Mouse (Mus musculus): Measurements from ENCODE around the gene Fmn2.

Fmn2 gene

DNA sequence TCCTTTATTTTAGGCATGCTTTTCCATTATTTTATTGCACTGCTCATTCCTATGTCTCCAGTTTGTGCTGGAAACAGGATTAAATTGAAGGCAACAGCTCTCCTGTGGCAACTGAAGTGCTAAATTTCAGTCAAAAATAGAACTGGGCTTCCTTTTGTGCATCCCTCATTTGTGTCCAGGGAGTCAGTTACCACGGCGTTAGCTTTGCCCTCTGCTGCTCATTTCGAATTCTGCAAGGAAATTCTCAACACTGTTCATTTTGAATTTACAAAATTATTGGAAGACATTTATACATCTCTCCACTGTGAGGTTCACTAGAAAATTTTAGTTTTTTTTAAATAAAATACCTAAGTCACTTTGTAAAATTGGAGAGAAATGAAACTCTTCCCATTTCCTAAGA is 53.8 kb downstream of the Fmn2 start:
- no peak for DNase-seq (ENCODE audit: low read depth in 1 of 2, low spot score in 2 of 2)

DNA sequence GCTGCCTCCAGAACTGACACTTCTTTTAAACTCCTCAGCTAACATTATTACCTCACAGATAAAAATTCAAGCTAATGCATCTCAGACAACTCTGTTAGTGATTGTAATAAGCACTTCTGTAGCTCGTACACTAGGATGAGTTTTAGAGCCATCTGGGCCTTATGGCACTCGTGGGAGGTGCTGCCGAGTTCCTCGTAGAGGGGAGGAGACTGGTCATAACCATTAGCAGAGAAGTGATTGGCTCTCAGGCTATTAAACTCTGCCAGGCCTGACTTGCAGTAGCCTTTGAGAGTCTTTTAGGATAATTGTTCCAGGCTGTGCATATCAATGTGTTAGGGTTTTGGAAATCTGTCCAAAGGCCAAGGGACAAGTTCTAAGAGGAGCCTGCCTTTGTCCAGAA is 55.6 kb downstream of the Fmn2 start:
- no peak for DNase-seq (ENCODE audit: low read depth in 1 of 2, low spot score in 2 of 2)

DNA sequence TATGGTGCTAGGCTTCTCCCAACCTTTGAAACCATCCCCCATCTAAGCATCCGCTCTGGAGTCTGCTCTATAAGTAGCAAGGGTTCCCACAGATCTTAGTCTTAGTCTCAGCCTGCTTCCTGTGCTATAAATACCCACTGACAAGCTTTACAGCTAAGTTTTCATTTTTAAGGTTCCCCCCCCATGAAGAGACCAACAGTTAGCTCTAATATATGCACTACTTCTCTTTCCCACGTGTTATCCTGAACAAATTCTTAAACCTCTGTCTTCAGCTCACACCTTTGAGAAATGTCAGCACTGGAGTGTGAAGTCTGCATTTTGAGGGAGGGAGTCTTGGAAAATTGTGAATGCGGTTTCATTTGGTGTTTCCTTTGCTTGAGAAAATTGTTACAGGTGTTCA is 56.2 kb downstream of the Fmn2 start:
- DNase-seq (ENCODE audit: low read depth in 1 of 2, low spot score in 2 of 2) = no peak

- DNase-seq (ENCODE audit: low read depth in 1 of 2, low spot score in 2 of 2) = no peak
Observed at GRCm38 (mm10) chr1:174558488-174558887, 56.9 kb downstream of the Fmn2 start.

DNA sequence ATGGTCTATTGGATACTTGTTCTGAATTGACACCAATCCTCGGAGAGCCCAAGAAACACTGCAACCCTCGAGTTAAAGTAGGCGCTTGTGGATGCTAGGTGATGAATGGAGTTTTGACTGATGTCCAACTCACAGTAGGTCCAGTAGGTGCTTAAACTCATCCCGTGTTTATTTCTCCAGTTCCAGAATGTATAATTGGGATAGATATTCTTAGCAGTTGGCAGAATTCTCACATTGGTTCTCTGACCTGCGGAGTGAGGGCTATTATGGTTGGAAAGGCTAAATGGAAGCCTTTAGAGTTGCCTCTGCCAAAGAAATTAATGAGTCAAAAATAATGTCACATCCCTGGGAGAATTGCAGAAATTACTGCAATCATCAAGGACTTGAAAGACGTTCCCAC is 62.9 kb downstream of the Fmn2 start:
- no peak for DNase-seq (ENCODE audit: low read depth in 1 of 2, low spot score in 2 of 2)

GRCm38 (mm10) chr1:174568609-174569008 is 67.0 kb downstream of the Fmn2 start:
- DNase-seq (ENCODE audit: low read depth in 1 of 2, low spot score in 2 of 2) = no peak

GRCm38 (mm10) chr1:174592420-174592980 is 90.9 kb downstream of the Fmn2 start:
- no peak for DNase-seq (ENCODE audit: low read depth in 1 of 2, low spot score in 2 of 2)

- no peak for DNase-seq (ENCODE audit: low read depth in 1 of 2, low spot score in 2 of 2)
Observed at GRCm38 (mm10) chr1:174594989-174595388, 93.4 kb downstream of the Fmn2 start.

- DNase-seq (ENCODE audit: low read depth in 1 of 2, low spot score in 2 of 2) = no peak
Observed at GRCm38 (mm10) chr1:174597495-174597894, 95.9 kb downstream of the Fmn2 start.

DNA sequence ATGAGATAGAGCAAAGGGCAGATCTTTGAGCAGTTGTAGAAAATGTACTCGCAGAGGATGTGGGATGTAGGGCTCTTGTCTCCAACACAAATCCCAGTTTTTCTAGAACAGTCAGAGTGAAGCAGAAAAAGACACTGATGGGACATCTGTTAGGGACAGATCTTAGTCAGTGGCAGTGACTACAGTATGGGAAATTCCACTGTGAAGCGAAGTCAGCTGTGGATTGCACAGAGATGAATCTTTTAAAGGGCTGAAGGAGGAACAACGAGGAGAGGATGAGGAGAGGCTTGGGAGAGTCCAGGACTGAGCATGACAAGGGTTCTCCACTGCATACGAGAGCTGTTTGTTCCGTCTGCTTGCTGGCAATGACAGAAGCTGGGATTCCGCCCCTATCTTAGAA is 96.6 kb downstream of the Fmn2 start:
- DNase-seq (ENCODE audit: low read depth in 1 of 2, low spot score in 2 of 2) = no peak

DNA sequence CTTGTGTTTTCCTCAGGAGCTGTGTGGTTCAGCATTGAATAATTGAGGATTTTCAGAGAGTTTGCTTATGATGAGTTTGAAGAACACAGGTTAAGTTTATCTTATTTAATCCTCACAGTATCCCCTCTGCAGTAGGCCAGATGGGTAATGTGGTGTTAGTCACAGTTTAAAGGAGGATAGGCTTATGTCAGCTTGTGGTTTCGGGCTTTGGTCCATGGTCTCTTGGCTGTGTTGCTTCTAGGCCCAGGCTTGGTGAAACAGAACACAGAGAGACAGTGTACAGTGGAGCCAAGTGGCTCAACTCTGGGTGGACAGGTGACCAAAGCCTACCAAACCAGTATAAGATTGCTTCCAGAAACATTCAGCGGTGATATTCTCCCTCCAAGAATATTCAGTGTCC is 98.4 kb downstream of the Fmn2 start:
- no peak for DNase-seq (ENCODE audit: low read depth in 1 of 2, low spot score in 2 of 2)

GRCm38 (mm10) chr1:174600620-174601019 is 99.0 kb downstream of the Fmn2 start:
- no peak for DNase-seq (ENCODE audit: low read depth in 1 of 2, low spot score in 2 of 2)

DNA sequence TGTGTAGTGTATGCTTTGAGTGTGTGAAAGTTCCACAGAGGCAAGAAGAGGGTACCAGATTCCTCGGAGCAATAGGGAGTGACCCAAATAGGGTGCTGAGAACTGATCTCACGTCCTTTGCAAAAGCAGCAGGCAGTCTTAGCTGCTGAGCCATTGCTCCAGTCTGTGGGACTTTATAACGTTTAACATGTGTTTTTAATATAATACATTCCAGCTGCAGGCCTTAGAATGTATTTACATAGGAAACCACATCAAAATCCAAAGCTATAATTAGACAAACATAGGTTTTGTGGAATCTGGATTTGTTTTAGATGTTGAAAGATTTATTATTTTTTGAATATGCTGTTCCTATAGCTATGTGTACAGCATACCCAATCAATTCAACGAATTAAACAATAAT is 115.7 kb downstream of the Fmn2 start:
- DNase-seq (ENCODE audit: low read depth in 1 of 2, low spot score in 2 of 2) = no peak

- no peak for DNase-seq (ENCODE audit: low read depth in 1 of 2, low spot score in 2 of 2)
Observed at GRCm38 (mm10) chr1:174621512-174621911, 119.9 kb downstream of the Fmn2 start.

- DNase-seq (ENCODE audit: low read depth in 1 of 2, low spot score in 2 of 2) = no peak
Observed at GRCm38 (mm10) chr1:174623054-174623453, 121.4 kb downstream of the Fmn2 start.

DNA sequence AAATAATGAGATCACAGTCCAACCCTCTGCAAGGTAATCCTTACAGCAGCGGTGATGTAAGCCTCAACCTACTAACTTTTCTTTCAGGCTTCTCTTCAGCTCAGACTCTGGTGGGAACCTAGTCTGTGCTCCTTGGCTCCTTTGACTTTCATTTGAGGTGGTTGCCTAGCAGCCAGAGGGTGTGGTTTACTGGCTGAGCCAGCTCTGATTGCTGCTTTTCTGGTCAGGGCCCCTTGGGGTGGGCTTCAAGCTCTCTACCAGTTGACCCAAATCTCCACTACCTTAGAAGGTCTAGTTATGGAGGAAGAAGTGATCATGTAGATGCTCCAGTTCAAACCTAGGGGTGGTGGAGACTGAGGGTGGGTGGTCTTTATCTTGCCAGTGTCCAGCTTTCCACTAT is 128.4 kb downstream of the Fmn2 start:
- no peak for DNase-seq (ENCODE audit: low read depth in 1 of 2, low spot score in 2 of 2)

- no peak for DNase-seq (ENCODE audit: low read depth in 1 of 2, low spot score in 2 of 2)
Observed at GRCm38 (mm10) chr1:174636291-174636690, 134.7 kb downstream of the Fmn2 start.

DNA sequence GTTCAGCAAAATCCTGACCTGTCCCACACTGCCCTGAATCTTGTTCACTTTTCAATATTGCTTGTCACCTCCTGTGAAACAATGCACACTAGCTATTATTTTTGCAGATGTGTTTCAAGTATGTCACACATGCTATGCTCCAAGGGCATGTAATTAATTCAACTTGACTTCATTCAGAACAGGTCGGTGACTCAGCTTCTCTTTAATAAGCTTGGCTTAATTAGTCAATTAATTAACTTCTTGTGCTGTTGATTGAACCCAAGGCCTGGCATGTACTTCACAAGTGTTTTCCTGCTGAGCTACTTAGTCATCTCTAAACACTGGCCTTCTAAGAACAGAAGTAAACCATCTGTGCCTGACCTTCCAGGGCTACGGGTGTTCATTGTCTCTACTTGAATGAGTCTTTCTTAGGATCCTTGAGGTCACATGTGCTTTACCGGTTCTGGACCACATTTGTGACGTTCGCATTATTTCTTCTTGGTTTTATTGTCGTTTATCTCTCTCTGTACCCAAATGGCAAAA is 136.0 kb downstream of the Fmn2 start:
- DNase-seq (ENCODE audit: low read depth in 1 of 2, low spot score in 2 of 2) = no peak

GRCm38 (mm10) chr1:174640901-174641300 is 139.3 kb downstream of the Fmn2 start:
- no peak for DNase-seq (ENCODE audit: low read depth in 1 of 2, low spot score in 2 of 2)

GRCm38 (mm10) chr1:174643431-174644010 is 141.9 kb downstream of the Fmn2 start:
- DNase-seq (ENCODE audit: low read depth in 1 of 2, low spot score in 2 of 2) = no peak

DNA sequence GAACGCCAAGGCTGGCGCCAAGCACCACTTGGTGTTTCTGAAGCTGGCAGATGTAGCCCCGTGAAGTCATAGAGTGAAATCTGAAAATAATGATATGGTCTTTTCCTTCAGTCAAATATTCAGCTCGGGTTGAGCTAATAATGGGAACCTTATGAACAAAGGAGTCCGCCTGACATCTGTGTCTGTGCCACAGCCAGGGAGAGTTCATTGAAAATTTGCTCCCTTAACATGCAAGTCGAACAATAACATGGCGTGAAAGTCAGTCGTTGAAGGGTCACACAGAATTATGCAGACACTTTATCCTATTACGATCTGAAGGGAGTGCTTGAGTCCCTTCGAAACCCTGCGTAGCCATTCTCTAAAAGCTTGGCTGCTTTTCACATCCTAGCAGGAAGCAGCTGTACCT is 147.8 kb downstream of the Fmn2 start:
- DNase-seq (ENCODE audit: low read depth in 1 of 2, low spot score in 2 of 2) = no peak

- no peak for DNase-seq (ENCODE audit: low read depth in 1 of 2, low spot score in 2 of 2)
Observed at GRCm38 (mm10) chr1:174654565-174654964, 152.9 kb downstream of the Fmn2 start.

DNA sequence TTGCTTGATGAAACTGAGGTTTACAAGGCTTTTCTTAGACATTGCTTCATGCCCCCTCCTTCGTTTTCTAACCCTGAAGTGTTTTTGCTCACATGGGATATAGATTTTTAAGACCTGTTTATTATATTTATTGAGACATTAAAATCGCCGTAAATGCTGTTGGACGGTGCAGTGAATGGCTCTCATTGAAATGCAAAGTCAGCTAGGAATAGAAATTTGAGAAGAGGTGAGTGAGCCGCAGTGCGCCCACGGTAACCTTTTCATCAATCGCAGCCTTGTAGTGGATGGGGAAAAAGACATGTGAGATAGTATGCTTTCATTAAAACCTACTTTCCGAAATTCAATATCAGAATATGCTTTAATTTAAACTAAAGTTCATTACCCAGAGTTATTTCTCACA is 153.7 kb downstream of the Fmn2 start:
- no peak for DNase-seq (ENCODE audit: low read depth in 1 of 2, low spot score in 2 of 2)
